Mouse (Mus musculus) cerebellum, adult 2 months (tissue): ENCODE measurements around the gene Pax3.

Experiments
- CTCF ChIP-seq: fragments of 200-500 bp; IDR thresholded peaks from 2 replicates; pipeline ENCODE4 v1.5.1; 2011; ENCODE audit warnings: low read depth, mild to moderate bottlenecking, control low read depth, low read length, moderate library complexity, borderline replicate concordance; ENCODE audit not compliant: insufficient read depth
- POLR2A ChIP-seq: fragments of 200-500 bp; IDR thresholded peaks from 2 replicates; pipeline ENCODE4 v1.6.1; 2011; ENCODE audit warnings: low read length, control low read depth, borderline replicate concordance; ENCODE audit not compliant: insufficient read depth

DNA sequence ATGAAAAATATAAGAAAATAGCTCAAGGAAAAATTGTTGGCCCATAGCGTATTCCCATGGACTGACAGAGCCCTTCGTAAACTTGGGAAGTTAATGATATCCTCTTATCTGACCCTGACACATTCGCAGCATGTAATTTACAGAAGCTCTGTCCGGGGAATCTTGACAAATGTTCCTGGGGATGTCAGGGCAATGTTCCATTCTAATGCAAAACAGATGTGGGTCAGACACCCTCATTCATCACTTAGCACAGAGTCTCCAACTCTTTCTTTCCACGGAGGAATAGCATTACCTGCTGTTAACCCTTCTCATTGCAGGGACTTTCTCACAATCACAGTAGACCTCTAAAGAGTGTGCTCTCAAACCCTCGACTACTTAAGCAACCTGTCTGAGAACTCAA, 86.6 kb downstream of the Pax3 start:
- TF ChIP-seq POLR2A (no peak), CTCF (no peak)
